Mouse (Mus musculus) central nervous system, embryonic 18 days (tissue): ENCODE measurements around the gene Caps2. TPM values are rescaled to one million over a fixed set of nuclear protein-coding genes. Genes with fewer than 3 reads are reported as not detected.

Experiments
- polyA plus RNA-seq: library from polyadenylated mRNA; depleted of rRNA; stranded (reverse); fragments of >200 nt; gene quantifications from 2 replicates; pipeline ENCODE4 v1.2.3, GENCODE M21; 2012; rRNA removed

Gene Caps2
- polyA plus RNA-seq, result 0.41 and 0.63 TPM in 2 replicates

DNA sequence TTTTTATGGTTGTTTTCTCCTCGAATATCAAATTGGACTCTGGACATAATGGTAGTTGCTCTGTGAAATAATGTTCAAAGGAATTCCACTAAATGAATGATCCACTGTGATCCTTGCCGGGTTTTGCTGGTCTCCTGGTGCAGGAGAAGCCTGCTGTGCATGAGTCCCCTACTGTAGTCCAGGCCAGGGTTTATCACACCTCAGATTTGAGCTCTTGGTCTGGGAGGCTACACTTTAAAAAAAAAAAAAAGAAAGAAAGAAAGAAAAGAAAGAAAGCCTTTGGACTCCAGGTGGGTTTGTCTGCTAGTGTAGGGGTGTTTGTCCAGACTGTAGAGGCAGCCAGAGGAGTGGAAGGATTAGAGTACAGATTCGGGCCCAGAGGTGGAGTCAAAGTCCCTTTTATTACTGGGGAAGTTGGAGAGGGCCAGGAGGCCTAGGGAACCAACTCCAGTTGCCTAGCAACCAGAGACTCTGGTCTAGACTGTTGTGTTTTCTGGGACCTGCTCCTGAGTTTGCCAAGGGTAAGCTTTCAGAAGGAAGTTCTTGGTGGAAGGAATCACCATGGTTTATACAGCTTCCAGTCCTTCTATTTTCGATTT, at the start of gene Caps2:
TSS of gene Caps2 (plus strand) at position 454 of the 599 bp plus-strand sequence.

GRCm38 (mm10) chr10:112159882-112160560, 3.4 kb upstream of the Caps2 start, which contains the start of gene Glipr1l3:
Glipr1l3 (minus strand) TSS chr10:112160327.

Other genes starting within 250 kb of the Caps2 start
- 34.4 and 36.7 TPM in 2 replicates for gene Krr1, start 191.0 kb upstream of the Caps2 start, polyA plus RNA-seq
- 1.2 and 2.0 TPM in 2 replicates for gene Glipr1, start 161.0 kb upstream of the Caps2 start, polyA plus RNA-seq
- 0.09 and 0.12 TPM in 2 replicates for gene Glipr1l1, start 103.4 kb upstream of the Caps2 start, polyA plus RNA-seq
- not detected in 2 replicates for gene Glipr1l2, start 80.3 kb upstream of the Caps2 start, polyA plus RNA-seq
- gene Glipr1l3, start 3.3 kb upstream of the Caps2 start, polyA plus RNA-seq, result 0.19 and 0.25 TPM in 2 replicates
- gene Kcnc2, start 107.5 kb downstream of the Caps2 start, polyA plus RNA-seq, result 17.0 and 17.1 TPM in 2 replicates